Mouse (Mus musculus): ENCODE results near the gene Cd248. TPM values are rescaled to one million over a fixed set of nuclear protein-coding genes. Genes with fewer than 3 reads are reported as not detected.

Gene Cd248
- total RNA-seq, 1 experiment from 2014 or later = not detected

Other genes with a start within 250 kb of the Cd248 start
- 18.7 to 42.7 TPM (median 33.6 TPM) in 3 replicates for gene Ccs, start 228.7 kb upstream of the Cd248 start, total RNA-seq (2017)
- gene Ccdc87, start 228.7 kb upstream of the Cd248 start, total RNA-seq (2017) = not detected in 3 replicates
- gene Ctsf, start 212.9 kb upstream of the Cd248 start, total RNA-seq (2017) = 0.39 TPM in 1 of 3 replicates, not detected in the others
- gene Actn3, start 190.2 kb upstream of the Cd248 start, total RNA-seq (2017) = 0.10 to 1.7 TPM in 2 of 3 replicates, not detected in the other
- gene Zdhhc24, start 189.4 kb upstream of the Cd248 start, total RNA-seq (2017) = 5.2 to 12.4 TPM (median 10.3 TPM) in 3 replicates
- gene Bbs1, start 161.4 kb upstream of the Cd248 start, total RNA-seq (2017) = 0.29 TPM in 1 of 3 replicates, not detected in the others
- gene Dpp3, start 139.8 kb upstream of the Cd248 start, total RNA-seq (2017) = 38.4 to 56.8 TPM (median 49.0 TPM) in 3 replicates
- gene Peli3, start 125.0 kb upstream of the Cd248 start, total RNA-seq (2017) = not detected in 3 replicates
- gene Mrpl11, start 105.9 kb upstream of the Cd248 start, total RNA-seq (2017) = 17.6 to 27.9 TPM (median 17.8 TPM) in 3 replicates
- not detected in 3 replicates for gene Npas4, start 77.8 kb upstream of the Cd248 start, total RNA-seq (2017)
- gene Slc29a2, start 44.2 kb upstream of the Cd248 start, total RNA-seq (2017) = 0.97 TPM in 1 of 3 replicates, not detected in the others
- gene B4gat1, start 29.3 kb upstream of the Cd248 start, total RNA-seq (2017) = 5.1 to 6.9 TPM in 2 of 3 replicates, not detected in the other
- 4.3 TPM in 1 of 3 replicates, not detected in the others for gene AC124502.3, start 29.2 kb upstream of the Cd248 start, total RNA-seq (2017)
- 16.6 to 60.3 TPM (median 46.3 TPM) in 3 replicates for gene Brms1, start 26.7 kb upstream of the Cd248 start, total RNA-seq (2017)
- gene Rin1, start 17.6 kb upstream of the Cd248 start, total RNA-seq (2017) = 0.19 to 0.68 TPM (median 0.21 TPM) in 3 replicates
- 0.67 to 7.8 TPM (median 3.3 TPM) in 3 replicates for gene Tmem151a, start 17.5 kb downstream of the Cd248 start, total RNA-seq (2017)
- gene Yif1a, start 20.5 kb downstream of the Cd248 start, total RNA-seq (2017) = 10.4 to 13.3 TPM (median 10.5 TPM) in 3 replicates
- gene Cnih2, start 30.4 kb downstream of the Cd248 start, total RNA-seq (2017) = 0.32 TPM in 1 of 3 replicates, not detected in the others
- 87.3 to 123 TPM (median 101 TPM) in 3 replicates for gene Rab1b, start 39.0 kb downstream of the Cd248 start, total RNA-seq (2017)
- gene Klc2, start 50.5 kb downstream of the Cd248 start, total RNA-seq (2017) = 9.2 to 25.6 TPM (median 17.2 TPM) in 3 replicates
- gene Pacs1, start 205.0 kb downstream of the Cd248 start, total RNA-seq (2017) = 11.1 to 32.0 TPM (median 19.2 TPM) in 3 replicates
- 229 to 250 TPM (median 247 TPM) in 3 replicates for gene Sf3b2, start 227.4 kb downstream of the Cd248 start, total RNA-seq (2017)
- gene Gal3st3, start 230.3 kb downstream of the Cd248 start, total RNA-seq (2017) = not detected in 3 replicates